Mouse (Mus musculus): ENCODE measurements around the gene Spata17. TPM values are rescaled to one million over a fixed set of nuclear protein-coding genes. Genes with fewer than 3 reads are reported as not detected.
"Not testable (repeated sequence)": the region's sequence is repeated elsewhere in the genome, so short reads cannot be mapped to it uniquely, and the experiment has no call there.

The Spata17 gene
- polyA plus RNA-seq, 1 experiment, result 0.18 TPM

- DNase-seq (ENCODE audit: low spot score), result no peak
Measured at GRCm38 (mm10) chr1:187175991-187176390, 39.3 kb downstream of the Spata17 start.

GRCm38 (mm10) chr1:187170361-187170760 is 44.9 kb downstream of the Spata17 start:
- DNase-seq (ENCODE audit: low spot score), result no peak

DNA sequence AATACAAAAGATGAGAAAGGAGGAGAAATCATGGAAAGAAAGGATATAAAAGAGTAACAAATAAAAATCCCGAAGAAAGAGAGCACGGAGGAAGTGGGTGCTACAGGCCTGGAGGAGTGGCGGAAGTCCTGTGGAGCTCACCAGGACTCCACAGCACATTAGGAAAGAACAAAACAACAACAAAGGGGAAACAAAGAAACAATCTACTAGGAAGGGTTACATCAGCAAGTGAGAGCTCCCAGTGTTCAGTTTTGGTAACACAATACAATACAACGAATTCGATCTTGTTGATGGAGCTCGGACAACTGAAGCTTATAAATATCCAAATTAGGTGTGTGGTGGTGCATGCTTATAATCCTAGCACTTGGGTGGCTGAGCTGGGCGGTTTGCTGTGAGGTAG is 45.6 kb downstream of the Spata17 start:
- DNase-seq (ENCODE audit: low spot score), result no peak

GRCm38 (mm10) chr1:187163571-187163970 is 51.7 kb downstream of the Spata17 start:
- DNase-seq (ENCODE audit: low spot score), result no peak

DNA sequence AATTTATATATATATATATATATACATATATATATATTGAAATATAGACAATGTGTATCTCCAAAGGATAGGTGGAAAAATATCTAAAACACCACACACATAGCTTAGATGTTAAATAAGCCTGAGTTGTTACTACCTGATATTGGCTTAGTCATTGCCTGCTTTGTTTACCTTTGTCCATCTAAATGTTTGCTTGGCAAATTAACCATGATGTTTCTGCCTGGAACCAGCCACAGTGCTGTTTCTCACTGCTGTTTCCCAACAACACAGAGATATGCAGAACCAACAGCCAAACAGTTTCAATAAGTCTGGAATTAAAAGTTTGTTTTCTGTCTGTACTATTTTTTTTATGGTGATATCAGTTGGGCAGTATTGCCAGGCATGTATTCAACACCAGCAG is 59.6 kb downstream of the Spata17 start:
- no peak for DNase-seq (ENCODE audit: low spot score)

DNA sequence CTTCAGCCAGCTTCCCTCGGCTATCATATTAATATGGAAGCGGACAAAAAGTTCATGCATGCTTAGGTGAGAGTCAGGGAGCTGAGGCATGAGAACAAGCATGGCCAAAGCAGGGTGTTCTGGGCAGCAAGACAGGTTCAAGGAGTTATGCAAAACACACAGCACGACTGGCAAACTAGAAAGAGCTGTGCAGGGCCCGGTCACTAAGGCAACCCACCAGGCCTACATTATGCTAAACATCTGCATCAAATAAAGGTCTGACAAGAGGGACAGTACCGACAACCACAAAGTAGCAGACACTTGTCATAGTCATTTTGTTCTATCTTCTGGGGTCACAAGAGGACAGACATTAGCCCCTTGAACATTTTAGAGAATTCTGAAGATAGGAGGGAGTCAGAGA is 61.6 kb downstream of the Spata17 start:
- DNase-seq (ENCODE audit: low spot score), result no peak

GRCm38 (mm10) chr1:187152571-187152970 is 62.7 kb downstream of the Spata17 start:
- no peak for DNase-seq (ENCODE audit: low spot score)

GRCm38 (mm10) chr1:187142984-187143383 is 72.3 kb downstream of the Spata17 start:
- no peak for DNase-seq (ENCODE audit: low spot score)

DNA sequence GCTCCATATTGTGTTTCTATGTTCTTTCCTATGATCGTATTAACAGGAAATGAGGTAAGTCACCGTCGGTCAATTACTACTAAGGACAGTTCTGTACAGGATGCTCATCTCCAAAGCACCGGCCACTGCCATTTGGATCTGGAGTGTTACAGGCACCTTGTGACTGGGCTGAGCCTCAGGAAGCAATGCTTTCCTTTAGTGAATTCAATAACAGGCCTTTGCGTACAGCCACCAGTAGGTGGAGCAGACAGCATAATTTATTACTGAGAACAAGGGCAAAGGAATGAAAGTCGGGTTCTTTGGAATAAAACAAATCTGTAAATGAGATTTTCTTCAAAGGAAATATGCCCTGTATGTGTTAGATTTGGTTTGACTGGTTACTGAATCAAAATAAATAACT is 77.8 kb downstream of the Spata17 start:
- no peak for DNase-seq (ENCODE audit: low spot score)

- no peak for DNase-seq (ENCODE audit: low spot score)
Measured at GRCm38 (mm10) chr1:187135887-187136286, 79.4 kb downstream of the Spata17 start.

DNA sequence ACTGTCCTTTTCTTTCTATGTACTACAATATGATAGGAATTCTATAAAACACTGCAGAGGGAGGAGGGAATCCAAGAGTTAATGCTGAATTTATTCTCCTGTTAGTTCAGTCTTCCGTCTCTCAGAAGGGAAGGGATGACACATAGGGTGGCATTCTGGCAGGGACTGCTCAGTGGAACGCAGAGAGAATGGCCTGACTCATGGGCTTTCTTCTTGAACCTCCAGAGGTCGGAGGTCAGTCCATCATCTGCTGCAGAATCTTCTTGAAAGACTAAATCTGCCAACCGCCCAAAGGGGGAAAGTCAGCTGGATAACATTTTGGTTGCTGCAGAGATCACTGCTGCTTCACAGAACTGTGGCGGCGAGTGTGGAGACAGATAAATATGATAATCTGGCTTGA is 81.4 kb downstream of the Spata17 start:
- DNase-seq (ENCODE audit: low spot score), result no peak

- no peak for DNase-seq (ENCODE audit: low spot score)
Measured at GRCm38 (mm10) chr1:187132348-187132747, 82.9 kb downstream of the Spata17 start.

DNA sequence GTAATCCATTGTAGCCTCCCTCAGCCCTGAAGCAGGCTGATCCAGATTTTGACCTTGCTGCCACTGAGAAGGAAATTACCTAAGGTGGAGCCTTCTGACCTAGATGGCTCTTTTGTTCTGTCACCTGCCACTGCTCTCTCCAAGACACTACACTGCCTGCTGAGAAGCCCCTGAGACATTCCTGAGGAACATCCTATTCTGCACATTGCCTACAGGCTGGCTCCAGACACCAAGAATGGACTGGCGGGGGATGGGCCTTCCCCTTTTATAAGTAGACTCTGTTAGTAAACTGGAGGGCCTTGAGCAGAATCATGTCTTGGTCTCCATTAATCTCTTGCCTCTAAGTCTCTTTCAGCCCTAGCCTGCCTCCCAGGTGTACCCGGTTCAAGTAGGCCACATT is 87.7 kb downstream of the Spata17 start:
- DNase-seq (ENCODE audit: low spot score), result not testable (repeated sequence)

DNA sequence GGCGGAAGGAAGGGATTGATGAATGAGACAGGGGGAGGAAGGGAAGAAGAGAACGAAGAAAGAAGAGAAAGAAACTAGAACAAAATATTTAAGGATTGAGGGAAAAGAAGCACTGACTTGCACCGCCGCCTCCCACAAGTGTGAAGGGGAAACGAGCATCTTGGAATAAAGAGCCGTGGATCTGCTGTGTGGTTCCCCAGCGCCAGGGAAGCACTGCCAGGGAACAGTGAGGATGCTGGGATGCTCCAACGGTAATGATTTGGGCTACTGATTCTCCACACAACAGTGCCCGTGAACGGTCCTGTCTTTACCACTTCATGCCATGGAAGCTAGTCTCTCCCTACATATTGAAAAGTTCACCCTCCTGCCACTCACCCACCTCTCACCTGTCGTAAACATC is 89.5 kb downstream of the Spata17 start:
- DNase-seq (ENCODE audit: low spot score), result no peak

- no peak for DNase-seq (ENCODE audit: low spot score)
Measured at GRCm38 (mm10) chr1:187124967-187125366, 90.3 kb downstream of the Spata17 start.

DNA sequence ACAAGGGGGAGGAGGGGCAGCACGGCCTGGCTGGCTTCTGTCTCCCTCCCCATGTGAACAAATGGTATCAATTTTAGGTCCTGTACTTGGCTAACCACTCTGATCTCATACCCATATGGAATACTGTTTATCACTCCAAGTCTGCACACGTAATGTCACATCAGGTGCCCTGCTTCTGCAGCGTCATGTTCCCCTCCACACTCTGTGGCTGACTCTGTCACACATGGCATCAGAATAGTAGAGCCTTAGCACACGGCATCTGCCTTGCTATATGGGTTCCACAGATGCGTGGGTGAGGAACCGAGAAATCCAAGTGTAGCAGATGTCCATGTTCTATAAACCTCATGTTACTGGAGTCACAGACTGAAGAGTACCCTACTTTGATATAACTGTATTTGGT is 96.0 kb downstream of the Spata17 start:
- DNase-seq (ENCODE audit: low spot score), result no peak

- DNase-seq (ENCODE audit: low spot score), result no peak
Measured at GRCm38 (mm10) chr1:187118108-187118507, 97.2 kb downstream of the Spata17 start.

- no peak for DNase-seq (ENCODE audit: low spot score)
Measured at GRCm38 (mm10) chr1:187113716-187114115, 101.5 kb downstream of the Spata17 start.

DNA sequence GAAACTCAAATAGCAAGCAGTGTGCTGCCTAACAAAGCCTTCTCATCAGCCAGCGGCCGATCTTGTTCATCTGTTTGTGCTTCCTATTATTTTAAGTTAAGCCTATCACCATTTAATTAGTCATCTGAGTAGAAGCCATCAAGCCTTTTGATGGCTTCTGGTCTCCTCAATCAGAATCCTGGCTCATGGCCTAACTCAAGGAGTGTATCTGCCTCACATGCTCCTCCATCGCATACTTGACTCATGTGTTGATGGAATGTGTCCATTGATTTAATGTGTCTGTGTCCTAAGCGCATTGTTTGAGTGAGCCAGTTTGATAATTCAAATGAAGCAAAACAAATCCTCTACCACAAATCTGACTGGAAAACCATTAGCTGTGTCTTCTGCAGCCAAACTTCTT is 113.1 kb downstream of the Spata17 start:
- DNase-seq (ENCODE audit: low spot score), result no peak

GRCm38 (mm10) chr1:187101202-187101601 is 114.1 kb downstream of the Spata17 start:
- DNase-seq (ENCODE audit: low spot score), result no peak

DNA sequence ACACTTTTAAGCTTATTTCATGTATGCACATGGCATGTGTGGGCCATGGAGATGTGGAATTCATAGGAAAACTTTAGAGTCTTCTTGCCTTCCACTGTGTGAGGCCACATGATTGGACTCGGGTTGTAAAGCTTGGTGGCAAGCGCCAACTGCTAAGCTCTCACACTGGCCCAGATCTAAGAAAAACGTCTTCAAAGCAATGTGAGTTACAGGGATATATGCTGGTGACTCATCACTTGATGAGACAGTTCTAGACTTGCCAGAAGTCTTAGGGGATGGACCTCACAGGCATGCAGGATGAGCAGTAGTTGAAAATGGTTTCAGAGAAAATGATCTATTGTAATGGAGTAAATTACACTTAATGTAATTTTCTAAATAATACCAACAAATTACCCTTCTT is 114.6 kb downstream of the Spata17 start:
- DNase-seq (ENCODE audit: low spot score), result no peak

GRCm38 (mm10) chr1:187098285-187098684 is 117.0 kb downstream of the Spata17 start:
- no peak for DNase-seq (ENCODE audit: low spot score)

DNA sequence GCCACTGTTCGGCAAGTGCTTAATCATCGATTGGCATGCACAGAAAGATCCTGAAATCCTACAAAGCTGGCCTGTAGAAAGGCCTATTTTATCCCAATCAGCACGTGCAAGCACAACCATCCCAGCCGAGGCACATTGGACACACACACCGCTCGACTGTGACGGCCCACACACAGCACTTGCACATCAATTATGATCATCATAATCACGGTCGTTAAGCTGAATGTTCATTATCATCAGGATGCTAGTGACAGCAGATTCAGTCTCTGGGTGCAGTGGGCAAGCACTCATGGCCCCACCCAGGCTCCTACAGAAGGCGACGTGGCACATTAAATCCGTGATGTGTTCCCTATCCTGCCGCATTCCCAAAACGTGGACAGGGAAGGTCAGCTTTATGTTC is 122.7 kb downstream of the Spata17 start:
- DNase-seq (ENCODE audit: low spot score), result no peak

DNA sequence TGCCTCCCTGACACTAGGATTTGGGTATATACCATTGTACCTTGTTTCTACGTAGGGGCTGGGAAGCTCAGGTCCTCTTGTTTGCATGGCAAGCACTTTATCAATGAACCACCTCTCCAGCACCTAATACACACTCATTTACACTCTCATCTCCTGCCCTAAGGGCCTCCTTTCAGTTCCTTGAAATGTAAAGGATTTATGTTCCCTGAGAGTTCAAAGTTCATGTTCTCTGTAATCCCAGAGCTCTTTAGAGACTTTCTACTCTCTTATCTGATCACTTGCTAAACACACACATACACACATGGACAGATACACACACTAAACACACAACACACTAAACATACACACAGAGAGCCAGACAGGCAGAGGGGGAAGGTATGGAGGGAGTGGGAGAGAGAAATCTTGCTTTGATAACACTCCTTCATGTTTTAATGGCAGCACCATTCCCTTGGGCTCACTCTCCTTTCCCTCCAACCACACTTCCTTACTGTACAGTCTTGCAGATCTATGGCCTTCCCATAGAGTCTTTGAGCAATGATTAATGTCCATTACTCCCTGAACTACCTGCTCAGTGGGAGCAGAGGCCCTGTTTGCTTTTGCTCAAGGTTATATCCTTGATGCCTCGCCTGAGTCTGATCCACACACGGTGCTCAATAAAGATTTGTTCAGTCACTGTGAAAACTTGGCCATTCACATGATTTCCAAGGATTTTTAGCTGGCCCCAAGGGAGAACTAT is 126.4 kb downstream of the Spata17 start:
- DNase-seq (ENCODE audit: low spot score), result no peak

Measured in urinary bladder, adult 2 months (tissue).